Mouse (Mus musculus) limb, embryonic 10.5 days (tissue): ENCODE data around the gene Gnrhr. TPM values are rescaled to one million over a fixed set of nuclear protein-coding genes. Genes with fewer than 3 reads are reported as not detected.

Experiments
- DNase-seq: peaks from one replicate; pipeline ENCODE4 v3.0.0-alpha.2; 2017; ENCODE audit warnings: low spot score
- H3K27ac ChIP-seq: fragments of 300-500 bp; sonication (generic); 2 replicates; pipeline ENCODE4 v1.5.1; 2016; ENCODE audit warnings: mild to moderate bottlenecking
- H3K27me3 ChIP-seq: fragments of 300-500 bp; sonication (generic); 2 replicates; pipeline ENCODE4 v1.6.1; 2016; ENCODE audit warnings: low read depth, mild to moderate bottlenecking; ENCODE audit not compliant: poor library complexity, severe bottlenecking
- H3K36me3 ChIP-seq: fragments of 300-500 bp; sonication (generic); 2 replicates; pipeline ENCODE4 v1.6.1; 2016; ENCODE audit warnings: mild to moderate bottlenecking, moderate library complexity
- H3K4me1 ChIP-seq: fragments of 300-500 bp; sonication (generic); 2 replicates; pipeline ENCODE4 v1.6.1; 2016
- H3K4me3 ChIP-seq: fragments of 300-500 bp; sonication (generic); 2 replicates; pipeline ENCODE4 v1.5.1; 2016; ENCODE audit warnings: mild to moderate bottlenecking, moderate library complexity
- H3K9me3 ChIP-seq: fragments of 300-500 bp; sonication (generic); replicated peaks from 2 replicates; pipeline ENCODE4 v1.6.1; 2016; ENCODE audit warnings: mild to moderate bottlenecking
- WGBS: fragments of 180-500 bp; shearing (Covaris S2); methylation state at CpG from one replicate; pipeline ENCODE4 v1.1.7; 2016; 5-methylcytosine and 5-hydroxymethylcytosine counted together
- polyA plus RNA-seq: library from polyadenylated mRNA; unstranded; fragments of >200 nt; fragmentation: Nextera tagmentation; extraction: Ambion mirVana; gene quantifications from 2 replicates; pipeline ENCODE4 v1.2.1, GENCODE M21; 2016

Gene Gnrhr
- not detected in 2 replicates for polyA plus RNA-seq

DNA sequence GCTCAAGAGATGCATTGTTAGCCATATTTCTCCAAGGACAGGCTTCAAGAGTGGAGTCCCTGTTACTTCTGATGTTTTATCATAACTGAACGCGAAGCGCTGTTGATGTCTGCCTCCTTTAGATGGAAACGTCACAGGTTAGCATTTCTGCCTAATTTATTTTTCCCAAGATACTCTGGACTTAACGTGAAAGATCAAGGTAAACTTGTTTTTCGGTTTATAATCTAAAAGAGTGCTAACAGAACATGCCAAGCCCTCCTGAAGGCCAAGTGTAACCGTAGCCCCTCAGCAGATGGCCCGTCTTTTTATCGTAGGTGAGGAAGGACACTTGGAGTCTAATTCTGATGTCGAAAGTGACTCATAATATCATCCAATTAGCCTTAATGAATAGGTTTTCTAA, at the start of gene Gnrhr:
Gnrhr (minus strand) TSS at position 101 of the 400 bp plus-strand sequence.
- H3K36me3 ChIP-seq: no peaks in the 10 kb centered on the region
- H3K4me1 ChIP-seq: no peaks in the 10 kb centered on the region
- no peaks in the 10 kb centered on the region for H3K9me3 ChIP-seq
- 96% methylated on average over 10 of the region's 10 CpGs for WGBS
- H3K27ac ChIP-seq: no peak within 1 kb of the TSS
- DNase-seq: no peak
- no peaks in the 10 kb centered on the region for H3K27me3 ChIP-seq
- H3K4me3 ChIP-seq: no peak within 1 kb of the TSS

DNA sequence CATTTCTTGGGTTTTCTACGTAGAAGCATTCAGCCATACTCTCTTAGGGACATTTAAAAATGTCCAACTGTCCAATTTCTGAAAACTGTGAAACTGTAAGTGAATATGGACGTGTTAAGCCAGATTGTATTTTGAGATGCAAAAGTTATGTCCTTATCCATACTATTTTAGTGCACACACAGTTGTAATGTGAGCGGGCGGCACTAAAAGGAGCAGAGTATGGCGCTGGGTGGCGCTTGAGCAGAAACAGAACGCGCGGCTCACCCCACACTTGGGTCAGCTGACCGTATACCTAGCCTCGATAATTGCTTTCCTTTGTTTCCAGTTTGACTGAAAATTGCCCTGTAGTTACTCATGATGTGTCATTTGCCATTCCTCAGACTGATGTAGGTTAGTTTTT, 48.9 kb upstream of the Gnrhr start:
- no peak for DNase-seq
- H3K4me3 ChIP-seq: no peak overlapping the region
- H3K27me3 ChIP-seq: no peaks in the 10 kb centered on the region
- 92% methylated on average over 11 of the region's 11 CpGs for WGBS
- H3K36me3 ChIP-seq: no peaks in the 10 kb centered on the region
- no peaks in the 10 kb centered on the region for H3K9me3 ChIP-seq
- H3K27ac ChIP-seq: no peak overlapping the region
- no peaks in the 10 kb centered on the region for H3K4me1 ChIP-seq

DNA sequence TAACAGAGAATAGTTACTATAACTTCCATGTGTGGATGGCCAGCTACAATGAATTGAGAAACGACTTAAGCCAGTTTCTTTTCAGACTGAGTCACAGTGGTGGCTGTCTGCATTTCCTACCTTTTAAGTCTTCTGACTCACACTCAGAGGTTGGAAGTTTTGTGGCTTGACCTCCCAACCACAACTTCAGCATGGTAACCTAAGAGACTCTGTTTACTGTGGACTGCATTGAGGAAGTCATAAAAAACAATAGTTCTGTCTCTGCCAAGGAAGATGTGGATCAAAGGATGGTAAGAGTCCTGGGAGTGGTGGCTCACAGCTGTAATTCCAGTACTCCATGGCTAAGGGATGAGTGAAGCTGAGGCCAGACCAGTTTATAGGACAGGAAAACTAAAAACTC, 47.2 kb upstream of the Gnrhr start:
- no peaks in the 10 kb centered on the region for H3K36me3 ChIP-seq
- H3K27me3 ChIP-seq: no peaks in the 10 kb centered on the region
- H3K4me1 ChIP-seq: no peaks in the 10 kb centered on the region
- no peak overlapping the region for H3K4me3 ChIP-seq
- 62% methylated on average over 1 of the region's 1 CpGs for WGBS
- H3K9me3 ChIP-seq: no peaks in the 10 kb centered on the region
- DNase-seq: no peak
- no peak overlapping the region for H3K27ac ChIP-seq

DNA sequence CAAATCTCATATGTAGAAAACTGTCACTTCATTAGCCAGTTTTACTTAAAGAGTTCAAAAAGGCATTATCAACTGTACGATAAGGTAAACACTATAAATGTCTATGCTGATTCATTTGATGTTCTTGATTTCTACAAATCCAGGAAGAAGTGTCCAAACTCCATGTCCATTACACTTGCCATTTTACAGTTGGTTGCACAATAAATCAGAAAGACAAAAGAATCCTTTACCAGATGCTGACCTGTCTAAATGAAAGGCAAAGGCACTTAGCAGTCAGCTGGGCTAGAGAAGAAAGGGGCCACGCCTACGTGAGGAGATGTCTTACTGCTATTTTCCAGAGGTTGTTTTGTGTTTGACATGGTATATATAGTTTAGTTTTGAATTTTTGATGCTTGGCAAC, 46.6 kb upstream of the Gnrhr start:
- DNase-seq: no peak
- H3K4me1 ChIP-seq: no peaks in the 10 kb centered on the region
- H3K27me3 ChIP-seq: no peaks in the 10 kb centered on the region
- no peaks in the 10 kb centered on the region for H3K9me3 ChIP-seq
- no peak overlapping the region for H3K4me3 ChIP-seq
- H3K36me3 ChIP-seq: no peaks in the 10 kb centered on the region
- H3K27ac ChIP-seq: no peak overlapping the region
- 92% methylated on average over 3 of the region's 3 CpGs for WGBS

DNA sequence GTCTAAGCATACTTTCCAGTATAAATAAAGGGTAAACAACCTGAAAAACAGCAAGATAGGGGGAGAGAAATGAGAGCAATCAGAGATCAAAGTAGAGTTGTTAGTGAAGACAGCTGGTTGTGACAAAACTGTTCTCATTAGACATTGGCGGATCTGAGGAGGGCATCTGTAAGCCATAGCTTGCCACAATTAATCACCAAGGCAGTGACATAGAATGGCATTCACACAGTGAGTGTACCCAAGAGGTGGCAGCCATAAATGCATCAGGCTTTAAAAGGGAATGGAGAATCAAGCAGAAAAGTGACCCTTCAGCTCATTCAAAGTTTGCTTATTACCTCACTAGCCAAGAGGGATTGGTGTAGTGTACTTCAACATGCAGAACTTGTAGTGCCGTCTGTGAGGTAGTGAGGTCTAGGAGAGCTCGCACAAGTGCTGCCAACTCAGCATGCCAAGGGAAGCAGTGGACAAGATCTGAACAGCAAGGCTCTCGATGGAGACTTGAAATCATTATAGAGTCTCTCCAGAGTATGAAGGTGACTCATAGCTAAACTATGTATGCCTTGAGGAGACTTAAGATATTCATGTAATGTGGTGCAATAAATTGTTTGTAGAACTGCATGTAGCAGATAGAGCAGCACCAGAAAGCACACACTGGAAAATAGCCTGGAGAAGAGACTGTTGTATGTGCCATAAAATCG, 29.6 kb upstream of the Gnrhr start:
- no peak for DNase-seq
- whole genome bisulfite sequencing: 74% methylated on average over 5 of the region's 5 CpGs

DNA sequence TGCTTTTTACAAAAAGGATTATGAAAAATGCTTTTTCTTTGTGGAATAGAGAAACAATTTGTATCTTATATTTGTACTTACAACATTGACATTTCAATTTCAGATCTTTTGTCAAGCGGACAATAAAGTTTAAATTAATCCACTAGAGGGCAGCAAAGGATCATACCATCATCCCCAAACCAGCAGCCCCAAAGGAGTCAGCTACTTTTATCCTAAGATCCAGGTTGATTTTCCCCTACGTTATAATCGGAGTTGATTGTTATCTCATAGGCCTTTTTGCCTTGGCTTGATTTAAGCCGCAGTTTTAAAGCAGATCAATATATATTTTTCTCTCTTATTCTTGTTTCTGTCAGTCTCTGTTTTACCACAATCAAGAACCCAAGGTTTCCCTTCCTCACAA, 6.3 kb downstream of the Gnrhr start:
- WGBS: 29% methylated on average over 4 of the region's 4 CpGs
- Histone ChIP-seq H3K9me3 (no peaks in the 10 kb centered on the region), H3K4me3 (no peak overlapping the region), H3K36me3 (no peaks in the 10 kb centered on the region), H3K4me1 (no peaks in the 10 kb centered on the region), H3K27ac (no peak overlapping the region), H3K27me3 (no peaks in the 10 kb centered on the region)
- no peak for DNase-seq

More for the DNA sequence above, 29.6 kb upstream of the Gnrhr start:
- Histone ChIP-seq H3K9me3 (no peaks in the 10 kb centered on the region), H3K4me1 (no peaks in the 10 kb centered on the region), H3K4me3 (no peak overlapping the region), H3K36me3 (no peaks in the 10 kb centered on the region), H3K27ac (no peak overlapping the region), H3K27me3 (no peaks in the 10 kb centered on the region)

DNA sequence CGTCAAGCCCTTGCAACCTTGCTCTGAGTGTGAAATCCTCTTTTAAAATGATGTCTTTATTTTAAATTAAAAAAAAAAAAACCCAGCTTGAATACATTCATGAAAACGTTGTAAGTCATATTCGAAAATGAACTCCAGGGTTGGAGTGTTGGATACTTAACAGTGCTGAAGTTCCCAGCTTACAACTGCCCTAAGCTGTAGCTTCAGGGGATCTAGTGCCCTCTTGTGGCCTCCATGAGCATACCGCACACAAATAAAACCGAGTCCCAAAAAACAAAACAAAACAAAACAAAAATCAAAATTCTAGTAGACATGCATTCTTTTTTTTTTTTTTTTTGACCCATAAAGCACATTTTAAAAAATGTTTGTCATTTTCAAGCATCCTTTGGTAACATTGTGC, 6.9 kb downstream of the Gnrhr start:
- no peak overlapping the region for H3K4me3 ChIP-seq
- 22% methylated on average over 5 of the region's 5 CpGs for WGBS
- H3K9me3 ChIP-seq: no peaks in the 10 kb centered on the region
- no peaks in the 10 kb centered on the region for H3K36me3 ChIP-seq
- no peaks in the 10 kb centered on the region for H3K4me1 ChIP-seq
- no peak for DNase-seq
- H3K27ac ChIP-seq: no peak overlapping the region
- H3K27me3 ChIP-seq: no peaks in the 10 kb centered on the region

DNA sequence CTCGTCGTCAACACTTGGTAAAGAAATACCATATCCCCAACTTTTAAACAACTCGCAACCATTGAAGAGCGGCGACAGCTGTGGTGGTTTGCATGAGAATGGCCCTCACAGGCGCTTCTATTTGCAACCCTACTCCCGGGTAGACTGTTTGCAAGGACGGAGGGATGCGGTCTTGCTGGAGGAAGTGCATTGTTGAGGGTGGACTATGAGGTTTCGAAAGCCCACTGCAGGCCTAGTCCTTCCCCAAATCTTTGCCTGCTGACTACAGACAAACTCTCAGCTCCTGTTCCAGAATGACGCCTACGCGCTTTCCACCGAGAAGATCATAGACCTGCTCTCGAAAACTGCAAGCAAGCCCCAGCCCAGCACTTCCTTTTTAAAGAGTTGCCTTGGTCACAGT, 7.4 kb downstream of the Gnrhr start:
- Histone ChIP-seq H3K4me1 (no peaks in the 10 kb centered on the region), H3K27me3 (no peaks in the 10 kb centered on the region), H3K36me3 (no peaks in the 10 kb centered on the region), H3K9me3 (no peaks in the 10 kb centered on the region), H3K27ac (no peak overlapping the region), H3K4me3 (no peak overlapping the region)
- WGBS: 56% methylated on average over 15 of the region's 15 CpGs
- DNase-seq: no peak

DNA sequence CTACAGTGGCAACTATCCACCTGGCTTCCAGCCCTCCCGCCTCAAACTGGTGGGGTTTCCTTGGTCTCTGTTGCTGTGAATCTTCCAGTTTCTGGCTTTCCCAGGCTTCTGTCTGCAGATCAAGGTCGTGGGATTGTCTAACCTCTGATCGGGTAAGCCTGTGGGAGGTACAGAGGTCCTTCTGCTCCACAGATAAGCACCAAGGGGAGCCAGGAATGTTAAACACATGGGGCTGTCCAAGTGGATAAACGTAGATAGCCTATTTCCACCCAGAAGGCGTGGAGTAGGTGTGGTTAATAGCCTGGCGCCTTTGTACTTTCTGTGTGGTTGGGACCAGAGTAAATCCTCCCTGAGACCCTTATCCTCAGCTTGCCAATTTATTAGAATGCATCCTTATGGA, 10.3 kb downstream of the Gnrhr start:
- Histone ChIP-seq H3K4me3 (no peak overlapping the region), H3K27ac (no peak overlapping the region), H3K9me3 (no peaks in the 10 kb centered on the region), H3K4me1 (no peaks in the 10 kb centered on the region), H3K36me3 (no peaks in the 10 kb centered on the region), H3K27me3 (no peaks in the 10 kb centered on the region)
- WGBS: 82% methylated on average over 6 of the region's 6 CpGs
- no peak for DNase-seq

DNA sequence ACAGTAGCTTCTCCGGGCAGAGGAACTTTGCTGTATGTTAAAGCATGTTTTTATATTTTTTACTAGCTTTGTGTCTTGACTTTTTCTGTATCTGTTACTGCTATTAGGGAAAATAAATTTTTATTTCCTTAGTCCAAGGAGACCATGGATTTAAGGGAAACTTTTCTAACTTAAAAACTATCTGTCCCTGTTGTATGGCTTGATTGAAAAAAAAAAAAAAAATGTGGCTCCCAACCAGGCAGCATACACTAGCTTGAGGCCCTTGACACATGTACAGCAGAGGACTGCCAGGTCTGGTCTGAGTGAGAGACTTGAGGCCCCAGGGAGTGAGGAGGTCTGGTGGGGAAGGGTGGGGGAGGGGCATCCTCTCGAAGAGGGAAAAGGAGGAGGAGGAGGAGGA, 23.9 kb downstream of the Gnrhr start:
- Histone ChIP-seq H3K27ac (no peak overlapping the region), H3K4me3 (no peak overlapping the region), H3K36me3 (peaks cover 7% of the 10 kb centered on the region), H3K4me1 (peaks cover 13% of the 10 kb centered on the region), H3K9me3 (no peaks in the 10 kb centered on the region), H3K27me3 (no peaks in the 10 kb centered on the region)
- WGBS: 45% methylated on average over 2 of the region's 2 CpGs
- no peak for DNase-seq

DNA sequence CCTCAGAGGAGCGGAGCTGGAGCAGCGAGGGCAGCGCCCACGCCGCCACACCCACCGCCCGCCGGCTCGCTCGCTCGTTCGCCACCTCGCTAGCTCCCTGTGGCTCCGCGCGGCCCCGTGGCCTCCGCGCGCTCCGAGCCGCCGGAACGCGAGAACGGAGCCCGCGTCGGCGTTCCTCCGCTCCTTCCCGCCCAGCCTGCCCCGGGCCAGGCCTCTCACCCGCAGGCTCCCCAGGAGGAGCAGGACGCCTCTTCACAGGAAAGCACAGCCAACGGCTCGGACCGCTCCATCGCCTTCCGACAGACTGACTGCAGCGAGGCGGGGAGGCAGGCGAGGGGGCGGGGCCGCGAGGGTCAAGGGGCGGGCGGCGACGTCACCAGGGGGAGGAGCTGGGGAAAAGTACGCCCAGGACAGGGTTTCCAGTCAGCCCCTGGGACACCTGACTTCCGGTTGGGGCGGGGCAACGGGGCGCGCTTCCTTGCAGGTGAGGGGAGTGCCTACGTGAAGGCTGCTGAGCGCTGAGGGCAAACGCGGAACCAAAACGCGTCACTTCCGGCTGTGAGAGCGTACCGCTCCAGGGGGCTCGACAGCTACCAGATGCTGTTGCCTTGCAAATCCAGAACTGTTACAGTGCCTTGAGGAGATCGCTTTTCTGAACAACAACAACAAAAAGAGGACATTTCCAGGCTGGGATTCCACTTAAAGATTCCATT, 25.1 kb downstream of the Gnrhr start, which contains the start of gene Uba6:
Uba6 (minus strand) TSS at position 355 of the 713 bp plus-strand sequence.
- Histone ChIP-seq H3K36me3 (peaks cover 16% of the 10 kb centered on the region), H3K27ac (peak within 1 kb of the TSS; percentile 95), H3K9me3 (no peaks in the 10 kb centered on the region), H3K4me3 (peak within 1 kb of the TSS; percentile 83), H3K27me3 (no peaks in the 10 kb centered on the region), H3K4me1 (peaks cover 13% of the 10 kb centered on the region)
- peak; percentile 100 for DNase-seq
- WGBS: under 1% methylated on average over 65 of the region's 67 CpGs

DNA sequence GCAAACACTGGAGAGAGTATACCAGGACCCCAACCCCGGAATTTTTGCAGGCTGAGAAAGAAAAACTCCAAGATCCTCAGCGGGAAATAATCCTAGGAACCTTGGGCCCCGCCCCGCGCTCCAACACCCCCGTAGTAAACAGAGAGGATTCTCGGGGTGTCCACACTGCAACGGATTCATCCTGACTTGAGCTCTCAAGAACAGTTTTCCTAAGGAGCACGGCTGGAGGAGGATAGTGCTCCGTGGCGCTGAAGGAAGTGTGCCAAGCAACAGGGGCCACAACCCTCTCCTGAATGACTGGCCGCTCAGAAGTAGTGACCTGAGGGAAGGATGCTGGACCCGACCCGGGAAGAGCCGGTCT, 25.6 kb downstream of the Gnrhr start:
- Histone ChIP-seq H3K36me3 (peaks cover 21% of the 10 kb centered on the region), H3K4me3 (peak overlapping the region; percentile 83), H3K4me1 (peaks cover 13% of the 10 kb centered on the region), H3K27me3 (no peaks in the 10 kb centered on the region), H3K27ac (peak overlapping the region; percentile 95), H3K9me3 (no peaks in the 10 kb centered on the region)
- DNase-seq: no peak
- 2% methylated on average over 15 of the region's 15 CpGs for WGBS
